Mouse (Mus musculus) left cerebral cortex, adult 9 months (tissue): ENCODE measurements around the gene Gm21887.

Experiments used
- DNase-seq, 2 experiments: peaks; one replicate each; pipeline ENCODE4 v3.0.0; 2022; ENCODE audit warnings: low spot score in 2 of 2

Gene Gm21887

DNA sequence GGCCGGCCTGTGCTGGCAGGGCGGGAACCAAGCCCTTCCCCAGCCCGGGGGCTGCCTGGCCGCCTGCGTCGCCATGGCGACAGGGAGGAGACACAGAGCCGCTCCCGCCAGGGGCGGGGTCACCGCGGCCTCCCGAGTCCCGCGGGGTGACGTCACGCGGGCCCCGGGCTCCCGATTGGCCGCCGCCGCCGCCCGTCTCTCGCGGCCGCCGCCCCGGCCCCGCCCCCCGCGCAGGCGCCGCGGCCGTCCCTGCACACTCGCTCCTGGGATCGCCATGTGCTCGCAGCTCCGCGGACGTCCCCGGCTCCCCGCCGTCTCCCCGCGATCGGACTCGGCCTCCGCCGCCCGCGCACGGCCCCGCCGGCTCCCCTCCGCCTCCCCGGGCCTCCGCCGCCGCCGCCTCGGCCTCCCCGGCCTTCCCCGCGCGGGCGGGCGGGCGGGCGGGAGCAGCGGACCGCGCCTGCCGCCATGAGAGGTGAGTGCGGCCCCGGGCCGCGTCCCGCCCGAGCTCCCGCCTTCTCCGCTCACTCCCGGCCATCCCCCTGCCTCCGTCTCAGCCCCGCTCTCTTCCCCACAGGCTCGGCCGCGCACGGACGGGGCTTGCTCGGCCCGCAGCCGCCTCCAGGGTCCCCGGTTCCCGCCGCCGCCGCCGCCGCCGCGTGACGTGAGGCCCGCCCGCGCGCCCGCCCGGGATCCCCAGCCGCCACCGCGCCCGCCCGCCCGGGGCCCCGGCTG lies at the start of gene Gm21887:
Gm21887 (plus strand) TSS at position 644 of the 735 bp plus-strand sequence.
- DNase-seq: peak in 1 of 2 experiments; percentile 90

DNA sequence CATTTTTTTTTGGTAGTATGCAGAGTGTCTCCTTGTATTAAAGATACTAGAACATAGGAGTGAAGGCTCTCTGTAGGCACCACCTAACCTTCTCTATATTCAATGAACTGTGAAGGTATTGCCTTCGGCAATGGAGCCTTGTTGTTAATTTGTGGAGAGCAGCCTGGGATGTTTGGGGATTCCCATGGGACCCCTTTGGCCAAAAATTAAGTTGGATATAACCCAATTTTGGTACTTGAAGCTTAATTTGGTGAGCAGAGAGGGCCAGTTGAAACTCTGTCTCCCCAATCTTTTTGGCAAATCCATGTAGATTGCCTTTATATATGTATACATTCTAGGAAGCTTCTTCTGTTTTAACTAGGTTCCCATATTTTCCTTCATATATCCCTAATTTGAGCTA lies 40.1 kb upstream of the Gm21887 start:
- DNase-seq: peak in 1 of 2 experiments; percentile 1

DNA sequence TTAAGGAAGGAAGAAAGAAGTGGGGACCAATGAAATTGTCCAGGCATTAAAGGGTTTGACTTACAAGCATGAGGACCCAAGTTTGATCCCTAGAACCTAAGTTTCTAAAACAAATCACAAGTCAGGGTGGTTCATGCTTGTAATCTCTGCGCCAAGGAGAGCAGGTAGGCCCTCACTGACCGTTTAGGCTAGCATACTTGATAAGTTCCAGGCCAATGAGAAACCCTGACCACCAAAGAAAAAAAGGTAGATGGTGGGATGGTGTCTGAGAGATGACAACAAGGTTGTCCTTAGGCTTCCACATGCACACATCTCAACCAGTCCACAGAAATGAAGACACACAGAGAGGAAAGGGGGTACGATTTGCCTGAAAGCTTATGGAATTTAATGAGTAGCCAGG lies 39.7 kb upstream of the Gm21887 start:
- DNase-seq: peak in 1 of 2 experiments; percentile 9

DNA sequence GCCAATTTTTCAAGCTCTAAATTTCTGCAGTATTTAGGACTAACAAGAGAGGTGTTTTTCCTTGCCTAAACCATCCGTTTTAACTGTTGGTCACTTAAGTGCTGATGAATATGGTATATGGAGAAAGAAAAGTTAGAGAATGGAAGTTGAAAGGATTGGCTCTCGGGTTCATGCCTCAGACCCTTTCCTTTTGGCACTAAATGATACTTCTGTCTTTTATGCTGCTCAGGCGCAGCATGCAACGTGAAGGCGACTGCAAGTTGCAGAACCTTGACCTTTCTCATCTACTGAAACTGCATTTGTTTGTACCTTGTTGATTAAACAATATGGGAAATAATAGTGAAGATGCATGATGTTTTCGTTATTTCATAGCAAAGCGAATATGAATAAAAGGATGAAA lies 38.9 kb upstream of the Gm21887 start:
- peak in 1 of 2 experiments; percentile 1 for DNase-seq

DNA sequence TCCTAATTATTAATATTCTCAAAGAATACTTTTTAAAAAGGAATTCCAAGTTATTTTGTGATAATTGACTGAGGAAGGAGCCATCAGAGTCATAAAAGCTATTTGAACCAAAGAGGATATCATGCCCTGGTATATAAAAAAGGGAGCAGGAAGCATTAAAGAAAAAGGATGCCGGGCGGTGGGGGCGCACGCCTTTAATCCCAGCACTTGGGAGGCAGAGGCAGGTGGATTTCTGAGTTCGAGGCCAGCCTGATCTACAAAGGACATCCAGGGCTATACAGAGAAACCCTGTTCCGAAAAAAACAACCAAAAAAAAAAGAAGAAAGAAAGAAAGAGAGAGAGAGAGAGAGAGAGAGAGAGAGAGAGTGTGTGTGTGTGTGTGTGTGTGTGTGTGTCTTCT lies 37.9 kb upstream of the Gm21887 start:
- DNase-seq: peak in 1 of 2 experiments; percentile 0

DNA sequence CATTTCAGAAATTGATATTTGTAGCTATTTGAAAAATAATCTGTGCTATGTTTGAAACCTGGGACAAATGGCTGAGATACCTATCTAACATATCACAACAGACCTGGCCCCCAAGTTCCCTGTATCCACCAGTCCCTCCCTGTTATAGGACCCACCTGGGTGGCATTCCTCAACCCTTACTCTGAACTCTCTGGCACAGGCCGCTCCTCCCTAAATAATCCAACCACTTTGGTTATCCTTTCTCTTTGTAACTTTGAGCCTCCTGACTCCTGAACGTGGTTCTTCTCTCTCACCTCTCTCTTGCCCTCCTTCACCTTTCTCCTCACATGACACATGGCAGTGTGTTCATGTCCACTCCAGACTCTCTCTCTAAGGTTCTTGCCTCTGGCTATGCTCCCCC lies 37.3 kb upstream of the Gm21887 start:
- DNase-seq: peak in 1 of 2 experiments; percentile 13

DNA sequence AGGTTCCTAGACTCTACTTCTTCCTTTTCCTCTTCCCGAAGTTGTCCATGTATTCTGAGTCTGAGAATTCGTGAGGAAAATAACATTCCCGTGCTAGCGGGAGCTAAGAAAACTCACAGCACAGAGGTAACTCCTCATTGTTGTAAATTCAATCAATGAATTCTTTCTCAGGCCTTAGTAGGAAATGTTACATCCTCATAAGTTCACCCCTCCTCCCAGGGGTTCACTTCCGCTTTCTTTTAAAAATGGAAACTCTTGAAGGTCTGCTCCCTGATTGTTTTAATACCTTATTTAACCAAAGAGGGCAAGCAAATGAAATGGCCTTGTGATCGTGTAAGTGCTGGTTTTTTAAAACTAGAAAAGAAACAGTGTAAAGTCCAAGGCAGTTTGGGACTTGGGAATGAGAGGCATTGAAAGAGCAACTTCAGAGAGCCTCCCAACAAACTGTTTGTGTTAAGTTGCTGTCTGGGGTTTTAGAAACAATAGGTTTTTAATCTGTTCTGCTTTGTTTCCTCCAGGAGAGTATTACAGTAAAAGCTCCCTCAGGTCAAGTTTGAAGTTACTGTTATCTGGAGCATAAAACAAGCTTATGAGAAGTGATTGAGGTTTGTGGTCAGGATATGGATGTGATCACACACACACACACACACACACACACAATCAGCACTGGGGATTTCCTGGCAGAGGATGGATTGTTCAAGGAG lies 36.5 kb upstream of the Gm21887 start:
- DNase-seq: peak in 1 of 2 experiments; percentile 22

DNA sequence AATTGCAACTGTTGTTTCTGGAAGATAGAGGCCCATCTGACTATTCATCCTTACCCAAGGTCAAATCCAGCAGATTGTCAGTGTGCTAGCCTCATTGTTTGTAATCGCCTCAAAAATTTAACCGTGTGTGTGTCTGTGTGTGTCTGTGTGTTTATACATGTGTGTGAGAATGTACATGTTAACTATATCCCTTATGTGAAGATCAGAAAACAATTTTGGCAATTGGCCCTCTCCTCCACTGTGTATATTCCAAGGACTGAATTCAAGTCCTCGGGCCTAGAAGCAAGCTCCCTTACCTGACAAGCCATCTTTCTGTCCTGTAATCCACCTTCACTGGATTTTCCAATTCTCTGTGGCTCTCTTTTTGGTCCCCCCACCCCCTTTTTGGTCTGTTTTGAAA lies 35.7 kb upstream of the Gm21887 start:
- DNase-seq: peak in 1 of 2 experiments; percentile 31

DNA sequence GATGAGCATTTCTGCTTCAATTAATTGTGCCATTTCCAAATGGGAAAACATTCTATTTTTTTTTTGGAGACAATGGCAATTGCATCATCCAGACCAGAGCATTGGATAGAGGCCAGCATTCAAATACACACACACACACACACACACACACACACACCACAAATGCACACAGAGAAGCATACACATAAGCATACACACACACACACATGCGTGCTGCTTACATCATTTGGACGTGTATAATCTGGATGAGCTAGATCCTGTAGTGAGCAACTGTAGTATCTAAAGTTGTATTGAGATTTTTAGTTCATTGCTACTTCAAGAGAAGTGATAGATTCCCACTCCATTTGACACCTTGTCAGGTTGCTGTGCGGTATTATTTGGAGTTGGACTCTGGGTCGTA lies 35.0 kb upstream of the Gm21887 start:
- DNase-seq: peak in 1 of 2 experiments; percentile 30

DNA sequence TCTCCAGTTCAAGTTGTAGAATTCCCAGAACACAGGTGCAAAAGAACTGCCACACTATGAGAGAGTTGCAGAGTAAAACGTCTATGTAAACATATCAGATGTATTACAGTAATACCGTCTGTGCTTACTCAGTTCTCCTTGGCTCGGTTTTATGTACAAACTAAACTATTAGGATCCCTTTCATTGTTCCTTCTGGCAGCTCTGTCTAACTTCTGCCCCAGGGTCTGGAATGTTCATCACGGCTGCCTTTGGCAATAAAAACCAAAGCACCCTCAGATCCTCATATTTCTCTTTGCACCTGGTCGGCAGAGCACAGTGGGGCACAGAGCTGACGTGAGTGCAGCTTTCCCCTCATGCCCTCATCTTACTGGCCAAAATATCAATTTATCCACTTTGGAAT lies 34.5 kb upstream of the Gm21887 start:
- peak in 1 of 2 experiments; percentile 27 for DNase-seq

DNA sequence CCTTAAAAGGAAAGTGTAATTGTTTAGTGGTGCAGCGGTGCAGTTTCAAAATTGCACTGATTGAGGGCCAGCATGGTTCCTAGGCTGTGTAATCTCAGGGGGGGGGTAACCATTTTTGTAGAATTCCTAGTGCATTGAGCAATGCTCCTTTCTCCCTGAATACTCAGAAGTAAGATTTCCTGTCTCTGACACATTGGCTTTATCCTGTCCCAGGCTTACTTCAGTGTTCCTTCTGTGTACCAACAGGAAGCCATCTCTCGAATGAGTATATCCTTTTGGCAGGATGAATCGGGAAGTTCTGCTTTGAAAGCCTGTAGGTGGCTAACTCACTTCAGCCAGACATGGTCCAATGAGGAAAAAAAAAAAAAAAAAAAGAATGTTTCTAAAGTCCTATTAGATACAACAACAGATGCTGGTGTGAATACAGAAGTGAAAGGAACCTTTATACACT lies 33.8 kb upstream of the Gm21887 start:
- peak in 1 of 2 experiments; percentile 30 for DNase-seq

DNA sequence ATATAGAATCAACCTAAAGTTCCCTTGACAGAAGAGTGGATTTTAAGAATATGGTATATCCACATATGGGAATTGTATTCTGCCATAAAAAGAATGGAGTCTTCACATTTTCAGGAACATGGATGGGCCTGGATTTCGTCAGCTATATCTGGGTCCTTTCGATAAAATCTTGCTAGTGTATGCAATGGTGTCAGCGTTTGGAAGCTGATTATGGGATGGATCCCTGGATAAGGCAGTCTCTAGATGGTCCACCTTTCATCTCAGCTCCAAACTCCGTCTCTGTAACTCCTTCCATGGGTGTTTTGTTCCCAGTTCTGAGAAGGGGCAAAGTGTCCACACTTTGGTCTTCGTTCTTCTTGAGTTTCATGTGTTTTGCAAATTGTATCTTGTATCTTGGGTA lies 33.1 kb upstream of the Gm21887 start:
- peak in 1 of 2 experiments; percentile 14 for DNase-seq

DNA sequence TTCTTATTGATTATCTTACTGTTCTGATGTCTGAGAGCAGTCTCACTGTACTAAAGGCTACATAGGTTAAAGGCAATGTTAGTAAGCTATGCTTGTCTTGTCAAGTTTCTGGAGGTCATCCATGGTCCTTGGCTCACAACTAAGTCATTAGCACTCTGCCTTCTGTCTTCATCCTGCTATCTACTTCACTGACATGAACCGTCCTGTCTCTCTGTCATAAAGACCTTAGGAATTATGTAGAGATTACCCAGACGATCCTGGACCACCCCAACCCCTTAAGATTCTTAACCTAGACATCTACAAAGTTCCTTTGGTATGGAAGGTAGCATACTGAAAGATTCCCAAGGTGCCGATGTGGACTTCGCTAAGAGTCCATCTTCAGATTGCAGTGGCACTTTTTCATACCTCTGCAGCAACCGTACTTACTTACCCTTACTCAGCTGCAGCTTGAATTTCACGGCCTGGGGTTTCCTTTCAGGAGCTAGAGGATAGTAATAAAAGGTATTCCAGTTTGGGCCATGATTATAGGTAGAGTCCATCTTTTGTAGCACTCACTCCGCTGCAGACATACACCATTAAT lies 31.5 kb upstream of the Gm21887 start:
- DNase-seq: peak in 1 of 2 experiments; percentile 58

DNA sequence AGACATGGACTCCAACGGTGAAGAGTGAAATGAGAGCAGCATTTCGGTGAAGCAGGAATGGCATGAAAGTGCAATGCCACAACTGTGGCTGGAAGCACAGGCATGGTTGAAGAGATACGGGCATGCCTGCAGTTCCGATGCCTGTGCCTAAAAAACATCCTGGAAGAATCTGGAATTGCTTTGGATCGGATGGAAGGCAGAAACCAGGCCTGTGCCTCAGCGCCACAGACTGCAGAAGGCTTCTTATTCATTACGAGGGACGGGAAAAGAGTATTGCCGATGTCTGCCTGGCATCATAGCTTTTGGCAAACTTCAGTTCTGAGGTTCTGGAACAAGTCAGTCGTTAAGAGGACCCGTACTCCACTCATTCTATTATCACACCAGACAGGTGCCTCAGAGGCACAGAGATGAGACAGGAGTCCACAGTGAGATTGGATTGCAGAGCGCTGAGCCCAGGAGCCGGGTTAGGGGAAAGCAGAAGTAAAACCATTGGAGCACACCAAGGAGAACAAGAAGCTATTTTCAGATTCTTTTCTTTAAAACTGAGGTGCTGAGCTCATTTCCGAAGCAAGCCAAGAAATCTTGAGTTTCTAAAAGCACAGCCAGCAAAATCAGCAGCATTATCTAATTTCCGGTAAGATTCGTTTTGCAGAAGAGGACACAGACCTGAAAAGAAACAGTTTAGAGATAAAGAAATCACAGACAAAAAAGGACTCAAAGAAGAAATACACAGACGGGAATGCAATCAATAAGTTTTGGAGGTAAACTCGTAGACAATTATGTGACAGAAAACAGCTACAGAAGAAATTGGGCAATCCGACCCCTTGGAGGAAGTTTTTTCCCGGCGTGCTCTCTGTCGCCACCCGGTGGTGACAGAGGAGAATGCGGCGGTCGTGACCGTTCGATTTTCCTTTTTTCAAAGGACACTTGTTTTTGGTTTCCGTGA lies 30.8 kb upstream of the Gm21887 start:
- peak in 1 of 2 experiments; percentile 78 for DNase-seq

DNA sequence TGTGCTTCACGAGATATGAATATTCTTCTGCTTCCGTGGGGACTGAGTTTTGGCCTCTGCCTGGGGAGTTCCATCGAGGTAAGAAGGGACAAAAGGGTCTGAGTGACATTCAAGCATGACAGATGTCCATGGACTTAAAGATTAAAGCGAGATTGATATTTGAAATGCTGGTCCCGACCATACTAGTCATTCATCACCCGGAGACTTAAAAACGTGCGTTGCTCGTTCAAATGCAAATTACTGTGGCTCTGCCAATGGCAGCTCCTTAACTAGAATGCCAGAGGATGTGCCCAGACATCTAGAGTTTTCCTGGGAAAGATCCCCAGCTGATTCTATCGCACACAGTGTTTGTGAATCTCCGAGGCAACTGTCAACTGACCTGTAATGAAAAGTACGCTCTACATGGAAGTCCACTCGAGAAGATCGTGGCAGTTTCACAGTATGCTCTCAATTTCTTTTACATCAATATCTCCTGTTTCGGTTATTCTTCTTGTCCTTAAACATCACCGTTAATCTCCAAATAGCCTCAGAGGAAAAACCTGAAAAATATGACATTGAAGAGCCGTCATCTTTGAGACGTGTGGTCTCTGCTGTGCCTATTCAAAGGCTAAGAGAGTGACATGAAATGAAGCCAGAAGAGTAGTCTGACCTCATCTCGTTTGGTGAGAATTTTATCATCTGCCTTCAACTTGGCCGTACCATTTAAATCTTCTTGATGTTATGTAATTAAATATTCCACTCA lies 29.8 kb upstream of the Gm21887 start:
- peak in 1 of 2 experiments; percentile 70 for DNase-seq

DNA sequence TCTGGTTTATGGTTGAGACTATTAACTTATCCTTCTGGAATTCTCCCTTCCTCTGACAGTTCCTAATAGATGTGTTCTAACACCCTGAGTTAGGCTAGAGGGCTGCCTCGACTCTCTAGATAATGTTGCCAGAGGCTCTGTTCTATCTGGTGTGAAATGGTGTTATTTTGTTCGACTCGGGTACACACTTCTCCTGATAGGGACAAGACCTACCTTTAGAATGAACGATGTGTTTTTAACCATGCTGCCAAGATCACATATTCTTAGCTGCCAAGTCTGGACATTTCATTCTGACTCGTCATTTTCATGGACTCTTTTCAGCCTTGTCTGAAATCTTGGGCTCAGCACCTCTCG lies 29.3 kb upstream of the Gm21887 start:
- peak in 1 of 2 experiments; percentile 61 for DNase-seq

DNA sequence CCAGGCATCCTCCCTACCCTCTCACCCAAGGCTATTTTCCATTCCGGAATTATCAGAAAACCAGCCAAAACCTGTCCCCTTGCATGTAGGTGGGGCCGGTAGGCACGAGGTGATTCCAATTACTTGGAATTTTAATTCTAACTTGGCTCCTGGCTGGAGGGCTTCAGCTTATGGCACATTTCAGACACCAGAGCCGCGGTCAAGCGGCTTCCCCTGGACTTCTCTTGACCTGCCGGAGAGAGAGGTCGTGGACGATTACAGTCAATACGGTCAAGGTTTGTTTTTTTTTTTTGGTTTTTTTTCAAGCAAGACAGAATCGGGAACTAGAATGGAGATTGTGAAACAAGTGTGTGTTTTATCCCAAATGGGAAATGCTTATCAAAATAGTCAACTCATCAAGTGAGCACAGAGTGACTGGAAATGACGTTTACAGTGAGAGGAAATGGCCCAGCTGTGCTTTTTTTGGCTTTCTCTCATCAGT lies 28.6 kb upstream of the Gm21887 start:
- DNase-seq: peak in 1 of 2 experiments; percentile 20

DNA sequence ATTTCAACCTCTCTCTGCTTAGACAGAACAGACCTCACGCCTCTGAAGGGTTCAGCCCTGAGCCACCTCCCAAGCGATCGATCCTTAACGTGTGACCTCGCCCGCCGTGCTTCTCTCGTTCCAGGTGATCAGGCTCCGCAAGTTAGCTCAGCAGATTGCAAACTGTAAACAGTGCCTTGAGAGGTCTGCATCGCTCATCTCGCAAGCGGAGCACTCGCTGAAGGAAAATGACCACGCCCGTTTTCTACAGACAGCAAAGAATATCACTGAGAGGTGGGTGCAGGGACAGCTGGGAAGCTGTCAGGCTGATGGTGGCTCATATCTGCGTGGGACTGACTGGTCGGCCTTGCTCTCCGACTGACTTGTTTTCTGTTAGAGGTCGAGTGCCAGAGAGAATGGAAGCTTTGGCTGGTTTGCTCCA lies 27.7 kb upstream of the Gm21887 start:
- peak in 1 of 2 experiments; percentile 62 for DNase-seq

DNA sequence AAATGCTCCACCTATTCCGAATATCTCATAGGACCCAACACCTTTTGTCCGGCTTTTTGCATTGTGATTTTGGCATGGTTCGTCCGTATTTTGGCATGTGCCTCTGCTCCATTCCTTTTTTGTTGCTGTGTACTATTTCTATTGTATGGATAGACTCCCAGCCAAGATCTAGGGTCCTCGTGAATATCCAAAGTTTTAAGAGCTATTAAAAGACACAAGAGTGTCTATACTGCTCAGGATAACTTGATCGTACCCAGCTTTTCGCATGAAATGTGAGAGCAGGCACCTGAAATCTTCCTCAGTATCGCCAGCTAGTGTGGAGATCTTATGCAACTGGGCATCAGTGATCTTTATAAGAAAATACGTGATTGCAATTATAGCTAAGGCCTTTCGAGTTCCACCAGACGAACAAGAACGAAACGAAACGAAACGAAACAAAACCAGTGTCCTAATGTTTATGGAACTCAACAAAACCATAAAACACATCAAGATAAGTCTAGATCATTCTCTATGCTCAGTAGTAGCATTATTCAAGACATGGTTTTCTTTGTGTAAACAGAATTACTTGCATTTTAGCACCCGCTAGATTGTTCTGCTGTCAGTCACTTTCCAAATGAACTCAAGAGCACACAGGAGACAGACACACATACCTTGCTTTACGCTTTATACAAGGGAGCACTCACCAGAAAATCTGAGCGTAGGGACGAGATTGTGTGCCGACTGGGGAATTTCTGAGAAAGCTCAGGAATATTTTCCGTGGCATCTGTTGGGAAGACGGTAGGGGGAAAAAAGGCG lies 26.7 kb upstream of the Gm21887 start:
- DNase-seq: peak in 1 of 2 experiments; percentile 25
